Mouse (Mus musculus) adrenal gland, adult (tissue): ENCODE measurements around the gene Gatad2a.

Source experiments
- DNase-seq, 2 experiments: peaks; one replicate each; pipeline ENCODE4 v3.0.0; 2022 to 2023; ENCODE audit warnings: low spot score in 1 of 2; ENCODE audit not compliant: inconsistent age in 2 of 2

Gene Gatad2a

DNA sequence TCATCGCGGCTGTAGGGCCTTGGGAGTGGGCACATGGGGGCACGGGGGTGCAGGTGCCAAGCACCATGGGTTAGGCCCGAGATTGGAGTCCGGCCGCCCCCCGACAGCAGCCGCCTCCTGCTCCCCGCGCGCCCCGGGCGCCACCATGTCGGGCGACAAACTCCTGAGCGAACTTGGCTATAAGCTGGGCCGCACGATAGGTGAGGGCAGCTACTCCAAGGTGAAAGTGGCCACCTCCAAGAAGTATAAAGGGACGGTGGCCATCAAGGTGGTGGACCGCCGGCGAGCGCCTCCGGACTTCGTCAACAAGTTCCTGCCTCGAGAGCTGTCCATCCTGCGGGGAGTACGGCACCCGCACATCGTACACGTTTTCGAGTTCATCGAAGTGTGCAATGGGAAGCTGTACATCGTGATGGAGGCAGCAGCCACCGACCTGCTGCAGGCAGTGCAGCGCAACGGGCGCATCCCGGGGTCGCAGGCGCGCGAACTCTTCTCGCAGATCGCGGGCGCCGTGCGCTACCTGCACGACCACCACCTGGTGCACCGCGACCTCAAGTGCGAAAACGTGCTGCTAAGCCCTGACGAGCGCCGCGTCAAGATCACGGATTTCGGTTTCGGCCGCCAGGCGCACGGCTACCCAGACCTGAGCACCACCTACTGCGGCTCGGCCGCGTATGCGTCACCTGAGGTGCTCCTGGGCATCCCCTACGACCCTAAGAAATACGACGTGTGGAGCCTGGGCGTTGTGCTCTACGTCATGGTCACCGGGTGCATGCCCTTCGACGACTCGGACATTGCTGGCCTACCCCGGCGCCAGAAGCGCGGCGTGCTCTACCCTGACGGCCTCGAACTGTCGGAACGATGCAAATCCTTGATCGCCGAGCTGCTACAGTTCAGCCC, 93.8 kb downstream of the Gatad2a start, which contains the start of the genes Tssk6, Ndufa13 and Yjefn3:
Gene Tssk6, plus strand, starts transcription at position 22 of the 900 bp plus-strand sequence.
Gene Ndufa13, minus strand, starts transcription at position 396 of the 900 bp plus-strand sequence.
Gene Yjefn3, minus strand, starts transcription at position 550 of the 900 bp plus-strand sequence.
- peak in 1 of 2 experiments; percentile 69 for DNase-seq

DNA sequence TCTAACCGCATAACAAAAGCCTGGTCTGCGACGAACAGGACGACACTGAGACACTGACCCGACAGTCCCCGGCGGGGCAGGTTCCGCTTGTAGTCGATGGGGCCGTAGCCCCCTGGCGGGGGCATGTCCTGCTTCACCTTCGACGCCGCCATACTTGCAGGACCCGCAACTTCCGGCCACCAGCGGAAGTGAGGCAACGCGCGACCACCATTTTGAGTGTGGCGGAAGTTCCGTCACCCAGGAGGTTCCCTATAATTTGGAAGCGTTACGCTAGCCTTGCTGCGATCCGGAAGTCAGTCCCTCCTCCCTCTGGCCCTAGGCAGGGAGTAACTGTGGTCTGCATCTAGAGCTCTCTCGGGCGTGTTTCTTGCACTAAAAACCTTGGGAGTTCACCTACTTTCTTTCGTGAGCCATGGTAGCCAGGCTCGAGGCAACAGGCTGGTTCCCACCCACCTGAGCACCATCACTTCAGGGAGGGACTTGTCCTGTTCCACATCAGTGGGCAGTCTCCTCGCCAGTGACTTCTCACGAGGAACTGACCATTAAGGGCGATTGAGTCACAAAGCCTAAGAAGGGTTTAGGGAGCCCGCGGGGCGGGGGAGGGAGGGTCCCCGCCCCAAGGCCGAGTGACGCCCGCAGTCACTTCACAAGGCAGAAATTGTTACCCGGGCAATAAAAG, 94.6 kb downstream of the Gatad2a start:
- peak; percentile 97 to 99 for DNase-seq

DNA sequence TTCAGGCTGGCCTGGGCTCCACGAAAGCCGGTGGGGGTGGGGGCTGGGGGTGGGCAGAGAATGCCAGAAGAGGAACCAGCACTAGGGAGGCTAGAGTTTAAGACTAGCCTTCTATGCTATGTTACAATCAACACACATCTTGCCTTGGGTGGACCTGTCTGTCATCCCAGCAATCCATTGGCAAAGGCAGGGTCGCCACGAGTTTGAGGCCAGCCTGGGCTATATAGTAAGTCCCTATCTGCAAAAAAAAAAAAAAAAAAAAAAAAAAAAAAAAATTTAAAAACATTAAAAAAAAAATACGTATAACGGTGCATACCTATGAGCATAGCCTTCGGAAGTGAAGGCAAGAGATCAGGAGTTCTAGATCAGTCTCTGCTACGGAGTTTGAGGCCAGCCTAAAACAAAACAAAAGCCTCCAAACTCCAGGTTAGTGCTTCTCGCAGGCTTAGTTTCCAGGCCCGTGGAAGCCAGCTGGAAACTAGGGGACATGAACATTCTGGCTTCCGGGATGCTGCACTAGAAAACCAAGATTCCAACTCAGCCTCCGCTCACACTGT, 95.2 kb downstream of the Gatad2a start:
- no peak for DNase-seq

DNA sequence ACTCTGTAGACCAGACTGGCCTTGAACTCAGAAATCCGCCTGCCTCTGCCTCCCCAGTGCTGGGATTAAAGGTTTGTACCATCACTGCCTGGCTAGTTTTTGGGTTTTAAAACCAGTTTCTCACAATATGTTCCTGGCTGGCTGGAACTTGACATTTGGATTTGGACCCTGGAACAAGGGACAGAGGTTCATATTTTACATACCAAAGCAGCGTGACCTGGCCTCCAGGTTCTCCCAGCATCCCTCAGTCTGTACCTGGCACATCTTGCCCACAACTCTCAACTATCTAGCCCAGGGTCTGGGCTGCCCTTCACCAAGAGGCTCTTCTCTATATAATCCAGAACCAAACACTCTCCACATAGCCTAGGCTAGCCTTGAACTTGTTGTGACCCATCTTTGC, 96.3 kb downstream of the Gatad2a start:
- no peak for DNase-seq

DNA sequence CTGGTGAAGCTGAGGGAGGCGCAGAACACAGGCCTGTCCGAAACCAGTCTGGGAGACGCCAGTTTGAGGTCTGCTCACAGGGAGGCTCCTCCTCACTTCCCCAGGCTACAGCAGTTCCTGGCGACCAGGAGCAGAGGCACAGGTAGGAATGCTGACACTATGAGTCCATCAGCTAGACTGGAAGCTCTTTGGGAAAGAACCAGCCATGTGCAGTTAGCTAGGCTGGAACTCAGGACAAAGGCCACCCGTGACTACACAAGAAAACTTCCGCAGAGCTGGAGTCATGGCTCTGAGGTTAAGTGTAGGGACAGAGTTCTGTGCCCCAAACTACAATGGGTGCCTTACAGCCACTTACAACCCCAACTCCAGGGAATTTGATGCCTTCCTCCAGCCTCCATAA, 98.3 kb downstream of the Gatad2a start:
- DNase-seq: no peak

DNA sequence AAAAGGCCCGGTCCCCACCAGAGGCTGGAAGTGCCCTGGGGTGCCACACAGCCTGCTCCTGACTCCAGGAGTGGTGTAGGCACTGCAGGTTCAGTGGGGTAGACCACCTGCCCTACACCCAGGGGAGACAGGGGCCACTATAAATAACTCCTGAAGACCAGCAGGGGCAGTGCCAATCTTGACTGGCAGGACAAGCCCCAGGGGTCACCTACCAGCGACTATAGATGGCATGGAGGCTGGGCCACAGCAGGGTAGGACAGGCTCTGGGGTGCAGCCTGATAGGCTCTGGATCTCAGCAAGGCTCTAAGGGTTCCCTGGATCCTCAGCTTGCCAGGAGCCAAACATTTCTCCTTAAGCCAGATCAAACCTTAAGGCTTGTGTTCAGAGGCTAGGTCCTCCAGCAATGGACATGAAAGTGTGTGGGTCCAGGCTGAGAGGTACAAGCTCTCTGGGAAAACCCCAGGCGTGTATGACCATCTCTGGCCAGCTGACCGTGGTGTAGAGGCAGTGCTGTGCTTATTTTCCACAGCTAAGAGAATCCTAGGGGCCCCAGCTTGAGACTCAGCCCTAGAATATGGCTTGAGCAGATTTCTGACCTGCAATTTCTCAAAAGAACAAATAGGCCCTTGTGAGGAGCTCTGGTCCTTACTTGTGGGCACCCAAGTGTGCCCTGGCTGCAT, 100.3 kb downstream of the Gatad2a start:
- DNase-seq: no peak

DNA sequence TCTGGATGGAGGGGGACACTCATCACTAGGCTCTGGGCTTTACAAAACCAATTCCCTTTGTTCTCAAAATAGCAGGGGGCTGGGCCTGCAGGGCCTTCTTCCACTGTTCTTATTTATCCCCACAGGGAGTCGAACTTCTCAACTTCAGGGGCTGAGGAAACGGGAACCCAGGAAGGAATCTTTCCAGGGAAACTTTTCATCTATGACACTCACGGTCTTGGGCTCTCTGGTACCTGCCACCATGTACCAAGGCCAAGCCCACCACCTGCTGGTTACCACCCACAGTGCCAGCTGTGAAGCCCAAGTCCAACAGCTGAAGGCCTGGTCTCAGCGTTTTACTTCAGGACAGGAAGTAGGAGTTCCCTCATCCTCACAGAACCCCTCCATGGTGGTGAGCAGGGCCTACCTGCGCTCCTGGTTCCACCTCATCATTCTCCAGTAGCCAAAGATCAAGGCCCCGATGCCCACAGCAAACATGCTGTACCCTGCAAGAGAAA, 101.3 kb downstream of the Gatad2a start:
- no peak for DNase-seq

DNA sequence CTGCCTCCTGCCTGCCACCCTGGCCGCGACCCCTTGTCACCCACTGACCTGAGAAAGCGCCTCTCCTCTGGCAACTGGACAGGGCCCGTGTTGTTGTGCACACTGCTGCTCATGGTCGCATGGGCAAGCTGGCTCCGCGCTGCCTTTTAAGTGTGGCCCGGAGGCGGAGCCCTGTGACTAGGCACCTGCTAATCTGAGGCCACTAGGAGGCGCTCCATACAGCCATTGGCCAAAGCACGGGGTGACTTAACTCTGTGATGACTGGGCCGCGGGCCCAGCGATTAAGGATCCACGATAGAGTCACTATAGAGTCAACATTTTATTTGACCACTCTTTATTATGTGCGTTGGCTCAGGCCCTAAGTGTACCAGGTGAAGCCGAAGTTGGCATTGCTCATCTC, 102.3 kb downstream of the Gatad2a start:
- DNase-seq: peak in 1 of 2 experiments; percentile 71

DNA sequence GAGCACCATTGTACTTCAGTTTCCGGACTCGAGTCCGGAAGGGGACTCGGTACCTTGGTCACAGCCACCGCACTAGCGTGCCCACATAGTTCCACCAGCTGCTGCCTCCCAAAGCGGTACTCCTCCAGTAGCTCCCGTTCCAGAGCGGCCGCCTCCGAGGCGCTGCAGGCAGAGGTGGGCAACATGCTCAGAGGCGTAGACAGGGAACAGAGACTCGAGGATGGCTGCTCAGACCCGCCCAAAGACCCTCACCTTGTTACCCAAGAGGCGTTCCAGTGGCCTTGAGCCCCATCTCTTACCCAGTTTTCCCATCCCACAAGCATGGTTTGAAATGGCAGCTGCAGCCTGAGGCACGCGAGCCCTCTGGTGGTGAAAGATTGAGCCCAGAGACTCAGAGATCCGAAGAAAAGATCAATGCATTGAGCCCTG, 105.4 kb downstream of the Gatad2a start:
- DNase-seq: peak in 1 of 2 experiments; percentile 72

DNA sequence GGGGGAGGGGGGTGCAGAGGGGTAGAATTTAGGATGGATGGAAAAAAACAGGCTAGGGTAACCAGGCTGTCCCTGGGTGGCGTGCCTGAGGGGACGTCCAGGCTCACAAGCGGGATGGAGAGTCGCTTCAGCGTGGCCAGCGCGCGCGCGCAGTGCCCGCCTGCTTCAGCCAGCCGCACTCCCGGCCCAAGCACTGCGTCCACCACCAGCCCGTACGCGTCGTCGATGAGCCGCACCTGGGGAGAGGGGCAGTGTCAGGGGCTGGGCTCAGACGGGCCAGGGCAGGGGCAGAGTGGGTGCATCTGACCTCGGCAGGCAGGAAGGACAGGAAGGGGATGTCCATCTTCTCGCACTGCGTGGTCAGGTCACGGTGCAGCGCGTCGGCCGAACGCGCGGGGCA, 107.3 kb downstream of the Gatad2a start:
- DNase-seq: peak; percentile 24 to 65

DNA sequence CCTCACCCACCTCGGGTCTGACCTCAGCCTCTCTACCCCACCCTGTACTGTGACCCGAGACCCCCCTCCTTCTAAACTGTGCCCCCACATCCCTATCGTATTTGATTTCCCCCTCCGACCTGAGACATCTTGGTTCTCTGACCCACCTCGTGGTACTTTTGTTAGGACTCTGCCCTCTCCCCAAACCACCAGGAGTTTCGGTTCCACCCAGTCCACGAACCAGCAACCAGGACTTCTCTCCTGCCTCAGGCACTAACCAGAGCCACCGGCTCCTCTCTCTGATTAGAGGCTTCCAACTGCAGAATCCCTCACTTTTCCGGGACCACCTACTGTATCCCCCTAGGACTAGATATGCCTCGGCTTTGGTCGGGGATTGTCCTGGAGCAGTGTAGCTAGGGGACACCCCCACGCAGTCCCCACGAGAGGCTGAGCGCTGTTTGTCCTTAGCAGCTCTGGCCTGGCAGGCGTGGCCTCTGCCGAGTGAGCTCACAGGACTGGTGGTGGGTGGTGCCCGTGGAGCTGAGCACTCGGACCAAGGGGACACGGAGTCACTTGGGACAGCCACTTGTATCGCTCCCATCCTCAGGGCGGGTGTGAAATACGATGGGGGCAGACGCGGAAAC, 107.8 kb downstream of the Gatad2a start:
- peak; percentile 39 to 68 for DNase-seq

DNA sequence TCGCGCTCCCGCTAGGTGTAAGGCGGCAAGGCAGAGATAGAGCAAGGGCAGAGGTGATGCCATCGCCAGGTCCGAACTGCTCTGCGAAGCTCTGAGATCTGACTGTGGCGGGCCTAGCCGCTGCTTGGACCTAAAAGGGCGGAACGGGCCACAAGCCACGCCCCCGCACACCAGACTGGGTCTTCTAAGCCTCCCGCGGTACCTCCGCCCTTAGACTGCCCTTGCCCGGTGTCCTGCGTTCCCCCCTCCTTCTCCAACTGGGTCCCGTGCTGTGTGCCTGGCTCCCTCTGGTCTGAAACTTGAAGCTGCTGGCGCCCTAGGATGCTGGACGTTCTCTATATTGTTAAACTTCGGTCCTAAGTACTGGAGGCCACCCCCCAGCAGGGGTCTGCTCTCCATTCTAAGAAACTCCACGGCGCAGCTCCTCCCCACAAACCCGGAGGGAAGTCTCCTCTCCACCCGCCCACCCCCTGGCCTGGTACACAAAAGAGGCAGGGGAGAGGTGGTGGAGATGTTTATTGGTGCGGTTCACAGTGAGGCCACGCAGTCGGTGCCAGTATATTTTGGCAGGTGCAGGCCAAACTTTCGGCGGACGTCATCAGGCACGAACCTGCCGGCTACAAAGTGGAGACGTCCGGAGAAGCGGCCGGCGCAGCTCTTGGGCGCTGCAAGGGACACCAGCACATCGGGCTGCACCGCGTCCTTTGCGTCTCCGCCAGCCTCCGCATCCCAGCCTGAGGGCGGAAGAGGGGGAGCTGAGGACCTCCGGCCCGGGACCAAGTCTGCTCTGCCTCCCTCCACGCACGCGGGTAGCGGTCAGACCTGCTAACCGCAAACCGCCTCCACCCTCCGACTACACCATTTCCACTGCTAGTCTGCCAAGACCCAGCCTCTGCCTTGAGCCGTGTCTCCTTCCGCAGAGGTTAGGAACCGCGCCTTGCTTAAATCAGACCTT, 108.6 kb downstream of the Gatad2a start, which contains the start of gene Cilp2:
Gene Cilp2, minus strand, starts transcription at position 399 of the 955 bp plus-strand sequence.
- peak; percentile 29 to 61 for DNase-seq

DNA sequence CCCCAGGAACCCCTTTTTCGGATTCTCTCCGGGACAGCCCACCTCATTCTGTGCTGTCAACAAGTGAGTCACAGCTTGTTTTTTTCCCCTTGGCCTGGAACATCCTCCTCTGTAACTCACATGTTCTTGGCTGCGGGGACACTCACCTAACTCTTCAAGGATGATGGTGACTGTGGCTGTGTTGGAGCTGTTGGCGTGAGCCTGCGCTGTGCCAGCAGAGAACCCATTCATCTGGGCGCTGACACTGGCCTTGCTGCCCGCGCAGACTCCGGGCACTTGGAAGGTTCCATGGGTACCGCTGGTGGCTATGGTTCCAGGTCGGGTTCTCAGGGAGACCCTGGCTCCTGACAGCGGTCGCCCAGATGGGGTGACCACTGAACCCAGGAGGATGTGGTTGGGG, 112.0 kb downstream of the Gatad2a start:
- DNase-seq: peak; percentile 27 to 75

DNA sequence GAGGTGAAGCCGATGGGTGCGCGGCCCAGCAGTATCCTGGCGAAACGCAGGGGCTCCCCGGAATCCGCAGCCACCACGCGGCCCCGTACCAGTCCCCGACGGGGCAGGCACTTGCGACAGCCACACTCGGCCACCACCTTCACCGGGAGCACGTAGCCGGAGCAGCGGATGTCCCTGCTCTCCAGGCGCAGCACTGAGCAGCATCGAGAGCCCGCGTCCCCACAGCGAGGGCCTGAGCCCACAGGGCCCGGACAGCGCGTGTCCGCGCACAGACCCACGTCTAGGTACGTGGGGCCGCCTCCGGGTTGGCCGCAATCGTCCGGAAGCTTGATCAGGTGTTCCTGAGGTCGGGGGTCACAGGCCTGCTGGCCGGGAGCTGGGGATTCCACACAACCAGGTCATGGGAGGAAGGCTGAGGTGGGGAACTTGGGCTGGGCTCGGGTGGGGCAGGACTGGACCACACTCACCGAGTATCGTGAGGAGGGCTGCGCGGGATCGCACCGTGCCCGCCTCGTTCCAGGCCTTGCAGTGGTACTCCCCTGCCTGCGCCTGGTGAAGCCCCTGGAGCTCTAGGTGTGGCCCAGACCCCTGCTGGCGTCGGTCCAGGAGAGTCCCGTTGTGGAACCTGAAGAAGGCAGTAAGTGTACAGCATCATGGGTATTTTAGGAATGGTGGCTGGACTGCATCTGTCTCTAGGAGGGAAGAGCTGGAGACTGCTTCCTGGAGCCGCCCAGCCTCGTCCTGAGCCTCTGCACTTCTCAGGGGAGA, 113.2 kb downstream of the Gatad2a start:
- DNase-seq: peak; percentile 6 to 33

DNA sequence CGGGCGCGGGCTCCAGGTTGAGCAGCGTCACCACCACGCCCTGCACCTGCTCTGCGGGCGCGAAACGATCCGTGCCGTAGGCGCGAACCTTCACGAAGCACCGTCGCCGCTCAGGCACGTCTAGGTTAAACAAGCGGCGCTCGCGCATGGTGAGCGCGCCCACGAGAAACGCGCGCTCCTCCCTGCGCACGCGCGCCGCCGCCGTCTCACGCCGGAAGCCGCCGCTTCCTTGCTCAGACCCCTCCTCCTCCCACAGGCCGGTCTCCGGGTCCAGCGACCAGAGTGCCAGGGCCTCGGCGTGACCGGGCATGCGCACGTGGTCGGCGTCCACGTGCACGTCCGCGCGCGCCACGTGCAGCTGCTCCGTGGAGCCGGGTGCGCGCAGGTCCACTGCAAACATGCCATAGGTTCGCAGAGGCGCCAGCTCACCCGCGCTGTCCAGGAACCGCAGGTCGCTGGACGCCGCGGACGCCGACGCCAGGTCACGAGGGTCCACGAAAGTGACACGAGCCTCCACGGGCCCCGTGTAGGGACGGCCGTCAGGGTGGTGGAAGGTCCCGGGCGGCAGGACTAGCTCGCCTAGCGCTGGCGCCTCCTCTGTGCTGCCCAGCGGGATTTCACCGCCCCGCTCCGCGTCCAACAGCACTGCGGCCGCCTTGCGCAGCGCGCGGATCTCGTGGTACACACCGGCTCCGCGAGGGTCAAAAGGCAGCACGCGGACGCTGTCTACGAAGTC, 114.0 kb downstream of the Gatad2a start:
- DNase-seq: peak; percentile 34 to 53

DNA sequence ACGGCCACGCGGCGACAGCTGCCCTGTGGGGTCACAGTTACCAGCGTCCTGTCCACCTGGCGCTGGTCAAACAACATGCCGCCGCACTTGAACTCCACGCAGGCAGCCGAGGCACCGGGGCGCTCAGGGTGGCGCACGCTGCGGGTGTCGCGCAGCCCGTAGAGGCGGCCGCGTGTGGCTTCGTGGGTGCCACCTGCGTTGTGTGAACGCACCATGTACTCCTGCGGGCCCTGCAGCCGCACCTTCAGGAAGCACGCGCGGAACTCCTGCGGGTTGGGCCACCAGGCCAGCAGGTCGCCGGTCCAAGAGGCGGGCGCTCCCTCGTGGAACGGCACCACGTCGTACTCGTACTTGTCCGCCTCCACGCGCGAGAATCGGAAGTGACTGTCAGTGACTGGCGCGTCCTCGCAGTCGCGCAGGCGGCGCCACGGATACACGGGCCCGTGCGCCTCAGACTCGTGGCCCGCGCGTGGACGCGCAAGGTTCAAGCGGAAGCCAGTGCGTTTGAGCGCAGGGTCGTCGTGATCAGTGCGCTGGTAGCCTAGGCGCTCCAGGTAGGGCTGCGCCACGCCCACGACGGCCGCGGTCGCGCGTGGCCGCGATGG, 114.8 kb downstream of the Gatad2a start:
- no peak for DNase-seq

DNA sequence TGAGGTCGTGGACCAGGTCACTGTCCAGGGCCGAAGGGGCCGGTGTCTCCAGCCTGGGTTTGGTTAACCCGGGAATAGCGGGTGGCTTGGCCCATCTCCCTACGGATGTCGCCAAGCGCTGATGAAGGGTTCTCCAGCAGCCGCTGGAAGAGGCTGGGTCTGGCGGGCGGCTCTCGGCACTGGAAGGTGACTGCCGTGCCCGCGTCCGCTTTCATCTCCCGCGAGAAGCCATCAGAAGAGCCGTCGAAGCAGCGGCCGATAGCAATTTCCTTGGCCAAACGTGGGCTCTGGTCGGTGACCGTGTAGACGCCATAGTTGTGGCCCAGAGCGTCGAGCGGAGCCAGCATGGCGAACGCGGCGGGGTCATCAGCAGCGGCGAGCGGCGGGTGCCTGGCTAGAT, 115.3 kb downstream of the Gatad2a start:
- DNase-seq: no peak
